Mouse (Mus musculus) cerebellum, postnatal 14 days (tissue): Measurements from ENCODE around the gene C030005K15Rik.
"Not testable (repeated sequence)": the region's sequence is repeated elsewhere in the genome, so short reads cannot be mapped to it uniquely, and the experiment has no call there.

Experiments used
- DNase-seq, 2 experiments: peaks; one replicate each; pipeline ENCODE4 v3.0.0; 2021; ENCODE audit warnings: mixed read lengths in 2 of 2

The C030005K15Rik gene

GRCm38 (mm10) chr10:97726655-97727054, at the start of gene C030005K15Rik:
Gene C030005K15Rik (minus strand): TSS chr10:97726755.
- not testable (repeated sequence) for DNase-seq

- DNase-seq: peak; percentile 6 to 14
Measured at GRCm38 (mm10) chr10:97768171-97768749, 41.7 kb upstream of the C030005K15Rik start.

GRCm38 (mm10) chr10:97753821-97754220, 27.3 kb upstream of the C030005K15Rik start:
- DNase-seq: peak; percentile 41 to 61

- no peak for DNase-seq
Measured at GRCm38 (mm10) chr10:97747231-97747630, 20.7 kb upstream of the C030005K15Rik start.

GRCm38 (mm10) chr10:97725929-97726328, 626 bp downstream of the C030005K15Rik start:
- no peak for DNase-seq

- DNase-seq: no peak
Measured at GRCm38 (mm10) chr10:97722709-97723108, 3.8 kb downstream of the C030005K15Rik start.

- DNase-seq: no peak
Measured at GRCm38 (mm10) chr10:97720625-97721024, 5.9 kb downstream of the C030005K15Rik start.

- DNase-seq: no peak
Measured at GRCm38 (mm10) chr10:97718021-97718420, 8.5 kb downstream of the C030005K15Rik start.

- no peak for DNase-seq
Measured at GRCm38 (mm10) chr10:97717233-97717632, 9.3 kb downstream of the C030005K15Rik start.

- DNase-seq: peak; percentile 35 to 36
Measured at GRCm38 (mm10) chr10:97715289-97715906, 11.2 kb downstream of the C030005K15Rik start.

GRCm38 (mm10) chr10:97714584-97714983, 12.0 kb downstream of the C030005K15Rik start:
- peak in 1 of 2 experiments; percentile 18 for DNase-seq

- peak; percentile 68 to 71 for DNase-seq
Measured at GRCm38 (mm10) chr10:97712687-97713086, 13.9 kb downstream of the C030005K15Rik start.

GRCm38 (mm10) chr10:97704562-97704961, 22.0 kb downstream of the C030005K15Rik start:
- DNase-seq: peak; percentile 66 to 75

GRCm38 (mm10) chr10:97702321-97702720, 24.2 kb downstream of the C030005K15Rik start:
- DNase-seq: no peak

GRCm38 (mm10) chr10:97693398-97694135, 33.0 kb downstream of the C030005K15Rik start:
- DNase-seq: no peak

GRCm38 (mm10) chr10:97692913-97693312, 33.6 kb downstream of the C030005K15Rik start, which contains the start of gene Ccer1:
Gene Ccer1 (plus strand): TSS chr10:97693059.
- no peak for DNase-seq

- DNase-seq: no peak
Measured at GRCm38 (mm10) chr10:97689425-97689824, 37.1 kb downstream of the C030005K15Rik start.

- DNase-seq: no peak
Measured at GRCm38 (mm10) chr10:97687198-97687597, 39.4 kb downstream of the C030005K15Rik start.

GRCm38 (mm10) chr10:97682981-97683380, 43.6 kb downstream of the C030005K15Rik start:
- DNase-seq: no peak
